Mouse (Mus musculus) thymus, postnatal 14 days (tissue): ENCODE results near the gene Slc36a3.
"Not testable (repeated sequence)": the region's sequence is repeated elsewhere in the genome, so short reads cannot be mapped to it uniquely, and the experiment has no call there.

Experiments
- DNase-seq: peaks from one replicate; pipeline ENCODE4 v3.0.0; 2021

Gene Slc36a3

GRCm38 (mm10) chr11:55141502-55141901 lies 10.0 kb downstream of the Slc36a3 start:
- DNase-seq, result no peak

GRCm38 (mm10) chr11:55137646-55138045 lies 13.9 kb downstream of the Slc36a3 start:
- no peak for DNase-seq

GRCm38 (mm10) chr11:55136770-55137547 lies 14.5 kb downstream of the Slc36a3 start:
- DNase-seq, result peak; percentile 90

DNA sequence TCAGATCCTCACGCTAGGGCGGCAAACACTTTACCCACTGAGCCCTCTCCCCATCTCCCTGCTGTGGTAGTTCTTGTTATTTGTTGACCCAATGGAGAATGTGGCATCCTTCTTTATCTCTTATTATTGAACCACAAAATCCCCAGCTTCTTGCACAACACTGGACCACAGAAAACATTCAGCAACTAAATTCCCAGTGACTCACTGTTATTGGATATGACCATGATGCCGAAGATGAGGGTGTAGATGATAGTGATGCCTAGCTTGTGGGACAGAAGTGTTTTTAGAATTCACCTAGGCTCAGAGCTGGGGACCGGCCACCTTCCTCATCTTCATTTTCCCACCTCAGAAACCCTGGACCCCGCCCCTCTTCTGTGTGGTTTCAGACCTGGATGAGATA lies 16.6 kb downstream of the Slc36a3 start:
- no peak for DNase-seq

DNA sequence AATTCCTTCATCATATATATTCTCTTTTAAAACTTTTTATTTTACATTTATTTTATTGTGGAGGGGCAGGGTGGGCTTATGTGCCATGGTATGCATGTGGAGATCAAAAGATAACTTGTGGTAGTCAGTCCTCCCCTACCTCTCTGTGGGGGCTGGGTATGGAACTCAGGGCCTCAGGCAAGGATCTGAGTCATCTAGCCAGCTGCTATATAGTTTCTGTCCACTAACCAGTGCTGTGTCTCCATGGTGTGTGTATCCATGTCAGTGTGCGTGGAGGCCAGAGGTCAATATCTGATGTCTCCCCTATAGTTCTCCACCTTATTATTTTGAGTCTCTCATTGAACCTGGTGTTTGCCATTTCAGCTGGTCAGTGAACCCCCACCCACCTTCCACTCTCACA lies 17.1 kb downstream of the Slc36a3 start:
- DNase-seq, result no peak

DNA sequence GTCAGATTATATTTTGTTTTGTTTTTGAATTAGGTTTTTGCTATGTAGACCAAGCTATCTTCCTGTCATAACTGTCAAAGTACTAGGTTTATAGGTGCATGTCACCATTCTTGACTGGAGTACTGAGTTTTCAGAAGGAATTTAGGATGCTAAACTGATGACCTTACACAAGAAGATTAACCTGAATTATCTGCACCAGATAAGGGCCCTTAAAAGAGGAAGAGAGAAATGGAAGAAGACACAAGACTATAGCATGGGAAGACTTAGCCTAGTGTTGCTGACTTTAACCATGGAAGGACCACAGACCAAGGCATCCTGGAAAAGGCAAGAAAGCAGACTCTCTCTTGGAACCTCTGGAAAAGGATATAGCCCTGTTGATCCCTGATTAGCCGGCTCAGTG lies 18.3 kb downstream of the Slc36a3 start:
- DNase-seq, result no peak

DNA sequence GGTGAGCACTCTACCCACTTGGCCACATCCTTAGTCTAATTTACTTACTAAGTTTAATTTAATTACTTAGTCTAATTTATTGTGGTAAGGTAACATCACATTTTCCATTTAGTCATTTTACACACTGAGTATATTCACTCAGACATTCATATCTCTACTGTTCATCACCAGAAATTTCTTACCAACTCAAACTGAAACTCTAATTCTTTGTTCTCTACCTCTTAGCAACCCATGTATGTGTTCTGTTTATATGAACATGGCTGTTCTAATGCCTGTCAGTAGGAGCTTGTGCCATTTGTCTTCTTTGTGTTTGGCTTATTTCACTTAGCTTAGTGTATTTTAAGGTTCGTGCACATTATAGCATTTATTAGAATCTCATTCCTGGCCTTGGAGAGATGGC lies 19.6 kb downstream of the Slc36a3 start:
- no peak for DNase-seq

DNA sequence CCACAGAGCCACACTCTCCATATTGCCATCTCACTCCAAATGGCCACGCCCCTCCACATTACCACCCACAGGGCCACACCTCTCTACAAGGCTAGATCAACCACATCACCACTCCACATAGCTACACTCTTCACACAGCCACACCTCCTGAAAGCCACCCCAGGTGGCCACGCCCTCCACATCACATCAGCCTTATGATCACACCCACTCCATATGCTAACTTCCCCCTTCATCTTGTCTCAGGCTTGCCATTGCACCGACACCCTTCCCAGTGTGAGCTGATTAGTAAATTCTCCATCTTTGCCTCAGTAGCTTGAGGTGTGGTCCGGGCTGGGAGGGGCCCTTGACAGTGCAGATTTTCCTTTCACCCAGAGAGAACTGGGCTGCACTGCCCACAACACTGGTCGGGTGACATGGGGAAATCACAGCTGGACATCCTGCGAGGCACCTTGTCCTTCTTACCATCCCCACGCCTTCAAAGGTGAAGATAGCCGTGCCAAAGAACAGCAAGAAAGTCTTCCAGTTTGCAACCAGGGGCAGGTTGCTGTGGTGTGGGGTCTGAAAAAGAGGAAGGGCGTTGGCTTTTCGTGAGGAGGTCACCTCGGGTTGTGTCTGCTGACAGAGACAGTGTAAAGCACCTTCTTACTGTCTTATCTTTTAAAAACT lies 20.3 kb downstream of the Slc36a3 start:
- peak; percentile 26 for DNase-seq

DNA sequence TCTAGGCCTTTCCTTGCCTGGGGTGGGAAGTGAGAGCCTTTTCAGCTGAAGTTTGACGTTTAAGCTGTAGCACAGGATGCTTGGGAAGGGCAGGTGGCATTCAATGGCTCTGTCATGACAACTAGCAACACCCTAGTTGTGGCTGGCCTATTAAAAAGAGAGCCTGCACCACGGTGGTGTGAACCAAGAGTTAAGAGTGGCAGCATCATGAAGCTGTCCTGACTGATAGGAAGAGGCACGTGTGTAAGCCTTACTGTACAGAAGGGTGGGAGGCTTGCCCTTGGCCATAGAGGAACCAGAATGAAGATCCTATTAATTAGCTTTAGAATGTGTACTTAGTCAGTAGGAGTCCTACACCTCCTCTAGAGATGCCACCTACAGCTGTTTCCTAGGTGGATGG lies 23.1 kb downstream of the Slc36a3 start:
- DNase-seq, result no peak

DNA sequence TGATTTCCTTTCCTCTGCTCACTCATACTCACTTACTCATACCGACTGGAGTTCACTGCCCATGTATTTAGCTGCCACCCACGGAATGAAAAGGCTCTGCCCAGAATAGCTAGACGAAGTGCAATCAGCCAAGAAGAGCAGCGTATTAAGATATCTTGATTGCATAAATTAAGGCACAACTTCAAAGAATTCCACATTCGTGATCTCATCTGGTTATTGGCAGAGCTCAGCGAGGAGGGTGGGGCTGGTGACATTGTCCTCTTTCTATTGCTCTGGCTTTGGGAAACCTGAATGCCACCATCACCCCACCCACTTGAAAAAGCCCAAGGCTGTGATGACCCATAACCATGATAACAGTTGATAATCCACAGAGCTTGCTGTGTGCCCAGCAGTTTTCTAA lies 23.6 kb downstream of the Slc36a3 start:
- DNase-seq, result no peak

GRCm38 (mm10) chr11:55126663-55127062 lies 24.8 kb downstream of the Slc36a3 start:
- DNase-seq, result no peak

DNA sequence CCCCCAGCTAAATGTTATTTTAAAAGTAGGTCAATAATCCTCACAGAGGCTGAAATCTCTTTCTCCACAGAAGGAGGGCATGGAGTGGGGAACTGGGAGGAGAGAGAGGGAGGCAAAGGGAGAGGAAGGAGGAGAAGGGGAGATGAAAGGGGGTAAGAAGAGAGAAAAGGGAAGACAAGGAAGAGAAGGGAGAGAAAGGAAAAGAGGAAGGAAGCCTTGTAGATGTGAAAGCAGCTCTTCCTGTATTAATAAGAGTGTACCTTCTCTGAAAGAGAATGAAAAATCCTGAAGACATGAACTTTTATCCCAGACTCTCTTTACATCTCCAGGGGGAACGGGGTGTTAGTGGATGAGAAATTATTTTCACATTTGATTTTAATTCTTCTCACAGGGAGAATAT lies 30.1 kb downstream of the Slc36a3 start:
- DNase-seq, result no peak

DNA sequence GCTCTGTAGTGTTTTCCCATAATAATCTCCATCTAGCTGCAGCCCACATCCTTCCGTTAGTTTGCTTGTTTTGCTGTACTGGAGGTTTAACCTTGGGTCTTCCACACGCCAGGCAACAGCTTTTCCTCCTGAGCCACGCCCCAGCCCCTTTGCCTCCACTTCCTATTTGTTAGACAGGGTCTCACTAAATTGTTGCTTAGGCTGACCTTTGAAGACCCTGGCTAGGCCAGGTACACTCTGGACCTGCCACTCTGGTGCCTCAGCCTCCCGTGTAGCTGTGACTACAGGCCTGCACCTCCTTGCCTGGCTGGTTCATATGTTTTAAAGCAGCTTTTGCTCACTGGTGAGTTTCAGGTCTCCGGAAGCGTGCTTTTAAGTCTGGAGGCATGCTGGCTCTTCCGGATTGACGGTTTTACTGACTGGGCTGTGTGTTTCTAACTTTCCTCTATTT lies 30.7 kb downstream of the Slc36a3 start:
- peak; percentile 81 for DNase-seq

GRCm38 (mm10) chr11:55120279-55120678 lies 31.2 kb downstream of the Slc36a3 start:
- DNase-seq, result no peak

DNA sequence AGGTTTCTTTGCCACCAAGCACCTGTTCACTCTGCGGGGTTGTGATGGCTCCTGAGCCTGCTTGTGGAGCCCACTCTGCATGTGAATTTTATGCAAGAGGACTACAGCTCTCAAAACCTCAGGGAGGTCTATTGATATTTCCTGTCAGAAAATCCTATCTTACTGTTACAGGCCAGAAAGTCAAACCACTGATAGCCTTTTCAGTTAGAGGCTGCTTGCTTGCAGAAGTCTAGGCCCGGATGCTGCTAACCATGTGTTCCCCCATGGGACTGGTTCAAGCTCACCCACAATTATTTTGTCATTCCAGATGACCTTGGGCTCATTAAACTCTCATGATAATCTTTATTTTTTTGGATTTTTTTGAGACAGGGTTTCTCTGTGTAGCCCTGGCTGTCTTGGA lies 34.5 kb downstream of the Slc36a3 start:
- no peak for DNase-seq

DNA sequence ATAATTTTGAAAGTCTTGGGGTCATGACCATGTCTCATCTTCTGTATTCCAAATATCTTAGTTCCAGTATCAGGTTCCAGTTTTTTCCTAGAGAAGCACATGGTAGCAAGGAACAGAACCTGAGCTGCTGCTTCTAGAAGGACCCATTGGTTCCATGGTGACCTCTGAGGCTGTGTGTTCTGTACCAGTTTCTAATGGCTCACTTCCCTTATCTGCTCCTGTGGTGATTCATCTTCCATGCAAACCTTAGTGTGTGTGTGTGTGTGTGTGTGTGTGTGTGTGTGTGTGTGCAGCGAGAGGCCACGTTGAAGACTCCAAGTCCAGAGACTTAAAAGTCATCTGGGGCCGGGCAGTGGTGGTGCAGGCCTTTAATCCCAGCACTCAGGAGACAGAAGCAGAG lies 35.5 kb downstream of the Slc36a3 start:
- no peak for DNase-seq

DNA sequence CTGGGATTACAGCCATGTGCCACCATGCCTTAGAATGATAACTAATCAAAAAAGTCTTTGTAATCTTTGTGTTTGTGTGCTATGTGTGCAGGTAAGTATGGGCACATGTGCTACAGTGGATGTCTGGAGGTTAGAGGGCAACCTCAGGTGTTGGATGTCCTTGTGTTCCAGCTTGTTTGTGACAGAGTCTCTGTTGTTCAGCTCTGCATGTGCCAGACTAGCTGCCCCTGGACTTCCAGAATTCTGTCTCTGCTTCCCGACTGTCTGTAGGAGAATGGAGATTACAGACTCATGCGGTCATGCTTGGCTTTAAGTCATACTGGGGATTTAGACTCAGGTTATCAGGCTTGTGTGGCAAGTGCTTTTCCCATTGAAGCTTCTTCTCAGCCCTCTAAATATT lies 37.2 kb downstream of the Slc36a3 start:
- DNase-seq, result no peak

DNA sequence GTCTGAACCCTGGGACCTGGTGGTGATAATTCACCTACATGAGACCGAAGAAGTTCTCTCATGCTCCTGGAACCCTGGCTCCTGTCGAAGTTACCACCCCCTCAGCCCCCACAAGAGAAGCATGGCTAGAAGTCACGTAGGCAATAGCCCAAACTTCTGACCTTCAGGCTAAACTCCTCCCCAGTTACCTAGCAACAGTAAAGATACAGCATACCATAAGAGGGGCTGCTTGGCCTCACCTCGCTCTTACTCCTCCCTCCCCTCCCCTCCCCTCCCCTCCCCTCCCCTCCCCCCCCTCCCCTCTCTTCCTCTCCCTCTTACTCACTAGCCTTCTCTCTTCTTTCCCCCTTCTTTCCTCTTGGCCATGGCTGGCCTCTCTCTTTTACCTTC lies 37.7 kb downstream of the Slc36a3 start:
- not testable (repeated sequence) for DNase-seq

DNA sequence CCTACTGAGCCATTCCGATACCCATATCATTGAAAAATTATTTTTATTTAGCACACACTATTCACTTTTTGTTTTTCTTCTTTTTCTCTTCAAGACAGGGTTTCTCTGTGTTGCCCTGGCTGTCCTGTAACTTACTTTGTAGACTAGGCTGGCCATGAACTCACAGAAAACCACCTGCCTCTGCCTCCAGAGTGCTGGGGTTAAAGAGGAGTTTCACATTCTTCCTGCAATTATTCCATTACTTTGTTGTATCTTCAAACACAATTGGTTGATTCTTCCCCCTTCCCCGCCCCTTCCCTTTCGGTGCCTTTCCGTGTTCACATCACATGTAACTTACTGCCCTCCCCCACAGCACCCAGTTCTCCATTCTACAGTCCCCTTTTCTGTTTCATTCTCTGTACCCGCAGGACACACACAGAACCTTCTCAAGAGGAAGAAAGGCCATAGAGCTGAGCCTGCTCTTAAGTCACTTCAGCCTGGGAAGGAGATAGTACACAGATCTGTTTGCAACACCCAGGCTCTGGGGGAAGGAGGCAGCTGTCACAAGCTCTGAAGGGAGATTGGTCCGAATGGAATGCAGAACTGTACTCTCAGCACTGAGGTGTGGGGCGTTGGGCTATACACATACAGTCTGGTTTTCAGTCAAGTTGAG lies 38.2 kb downstream of the Slc36a3 start:
- DNase-seq, result peak; percentile 53

DNA sequence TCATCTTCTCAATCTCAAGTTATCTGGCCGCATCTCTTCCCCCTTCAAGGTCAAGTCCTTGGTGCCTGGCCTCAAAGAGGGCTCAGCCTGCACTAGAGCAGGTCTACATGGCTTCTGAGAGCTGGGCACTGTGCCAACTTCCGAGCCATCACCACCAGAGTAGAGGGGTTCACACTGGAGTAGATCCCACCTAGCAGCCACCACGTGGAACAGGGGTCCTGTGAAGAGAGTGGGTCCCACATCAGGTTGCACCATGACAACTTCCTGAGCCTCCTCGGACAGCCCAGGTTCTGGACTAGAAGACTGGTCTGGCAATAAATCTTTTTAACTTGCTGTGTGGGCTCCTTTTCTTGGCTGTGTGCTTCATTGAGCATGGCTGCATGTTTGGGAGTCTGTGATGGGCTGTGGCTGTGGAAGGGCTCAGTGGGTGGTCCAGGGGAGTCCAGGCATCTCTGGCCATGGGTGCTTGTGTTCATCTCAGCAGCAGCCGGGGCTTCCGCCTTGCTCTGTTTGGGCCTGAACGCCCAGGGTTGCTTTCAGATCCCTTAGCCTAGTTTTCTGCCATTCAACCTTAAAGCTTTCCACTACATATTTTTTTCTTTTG lies 40.8 kb downstream of the Slc36a3 start:
- no peak for DNase-seq

DNA sequence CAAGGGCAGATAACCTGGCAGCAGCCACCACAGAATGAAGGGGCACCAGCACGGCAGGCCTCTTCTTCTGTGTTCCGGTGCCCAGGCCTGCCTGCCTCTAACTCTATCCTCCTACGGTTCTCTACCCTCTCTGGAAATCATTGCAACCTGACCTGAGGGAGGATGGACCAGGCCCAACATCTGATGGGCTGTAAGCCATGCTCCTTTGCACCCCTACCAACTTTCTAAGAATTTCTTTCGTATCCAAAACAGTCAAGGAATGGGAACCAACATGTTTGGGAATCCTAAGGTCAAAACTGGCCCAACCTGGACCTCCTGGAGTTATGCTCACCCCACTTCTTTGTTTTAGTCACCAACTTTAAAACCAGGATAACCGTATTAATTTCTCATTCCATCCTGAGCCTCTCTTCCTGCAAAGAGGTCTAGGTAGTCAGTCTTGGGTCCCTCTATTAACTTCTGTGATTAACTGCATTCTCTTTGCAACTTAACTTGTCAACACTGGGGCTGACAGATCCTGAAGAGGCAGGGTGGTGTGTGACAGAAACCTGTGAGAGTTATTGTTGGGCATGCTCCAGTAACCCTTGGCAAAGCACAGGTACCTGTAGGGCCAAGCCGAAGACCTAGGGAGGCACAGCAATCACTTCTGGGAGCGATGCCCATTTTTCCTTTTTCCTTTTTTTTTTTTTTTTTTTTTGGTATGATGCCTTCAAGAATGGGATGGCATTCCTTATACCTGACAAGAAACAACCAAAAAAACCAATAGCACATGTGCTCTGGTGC lies 41.8 kb downstream of the Slc36a3 start:
- DNase-seq, result no peak

DNA sequence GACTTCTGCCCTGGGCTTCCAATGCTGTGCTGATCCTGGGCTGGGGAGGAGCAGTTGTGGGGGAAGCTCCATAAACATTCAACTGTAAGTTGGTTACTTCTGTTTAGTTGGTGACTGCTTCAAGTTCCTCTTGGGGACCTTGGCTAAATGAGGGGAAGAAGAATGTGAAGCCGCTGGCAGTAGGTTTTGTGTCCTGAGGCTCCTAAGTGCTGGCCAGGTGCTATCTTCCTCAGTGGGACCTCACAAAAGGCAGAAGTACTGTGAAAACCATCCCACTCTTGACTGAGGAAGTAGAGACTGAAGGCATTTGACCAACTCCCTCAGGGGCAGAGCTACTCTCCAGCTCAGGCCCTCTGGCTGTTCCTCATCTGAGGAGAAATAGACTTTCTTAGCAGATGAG lies 44.9 kb downstream of the Slc36a3 start:
- no peak for DNase-seq

DNA sequence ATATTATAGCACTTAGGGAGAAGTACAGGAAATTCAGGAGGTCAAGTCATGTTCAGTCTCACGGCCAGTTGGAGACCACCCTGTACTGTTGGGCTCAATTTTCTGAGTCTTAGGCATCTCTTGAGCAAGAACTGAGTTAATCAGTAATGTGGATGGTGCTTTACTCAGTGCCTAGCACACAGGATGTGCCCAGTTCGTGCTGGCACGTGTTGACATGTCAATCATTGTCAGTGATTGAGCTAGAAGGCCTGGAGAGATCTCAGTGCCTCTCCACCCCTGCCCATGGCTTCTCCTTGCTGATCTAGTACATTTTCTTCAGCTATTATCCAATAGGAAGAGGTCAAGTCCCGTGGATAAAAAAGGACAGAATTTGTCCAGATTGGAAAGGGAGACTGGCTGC lies 46.1 kb downstream of the Slc36a3 start:
- no peak for DNase-seq
